Mouse (Mus musculus) heart, postnatal 0 days (tissue): ENCODE data around the gene Lmntd1. TPM values are rescaled to one million over a fixed set of nuclear protein-coding genes. Genes with fewer than 3 reads are reported as not detected.

ENCODE experiments used
- ATAC-seq: fragments of 200-750 bp; cut with Nextera tagmentation; 2 replicates; pipeline ENCODE4 v1.8.0; 2017; ENCODE audit warnings: low read depth, moderate number of reproducible peaks, moderate library complexity; ENCODE audit not compliant: insufficient read depth
- DNase-seq: peaks from one replicate; pipeline ENCODE4 v3.0.0-alpha.2; 2016; ENCODE audit warnings: low spot score
- H3K27ac ChIP-seq: fragments of 300-500 bp; sonication (generic); 2 replicates; pipeline ENCODE4 v1.5.1; 2014; ENCODE audit warnings: low read depth, mild to moderate bottlenecking
- H3K27me3 ChIP-seq: fragments of 300-500 bp; sonication (generic); 2 replicates; pipeline ENCODE4 v1.6.1; 2014; ENCODE audit warnings: low read length, mixed read lengths; ENCODE audit not compliant: control insufficient read depth, insufficient read depth
- H3K36me3 ChIP-seq: fragments of 300-500 bp; sonication (generic); replicated peaks from 2 replicates; pipeline ENCODE4 v1.6.1; 2014; ENCODE audit warnings: low read length, mixed read lengths; ENCODE audit not compliant: control insufficient read depth, insufficient read depth
- H3K4me1 ChIP-seq: fragments of 300-500 bp; sonication (generic); 2 replicates; pipeline ENCODE4 v1.6.1; 2014; ENCODE audit warnings: antibody characterized with exemption; ENCODE audit not compliant: control insufficient read depth, insufficient read depth
- H3K4me2 ChIP-seq: fragments of 300-500 bp; sonication (generic); 2 replicates; pipeline ENCODE4 v1.6.1; 2014; ENCODE audit warnings: low read depth, mild to moderate bottlenecking, low read length, moderate library complexity
- H3K4me3 ChIP-seq: fragments of 300-500 bp; sonication (generic); 2 replicates; pipeline ENCODE4 v1.5.1; 2014; ENCODE audit warnings: low read depth, low read length
- H3K9ac ChIP-seq: fragments of 300-500 bp; sonication (generic); replicated peaks from 2 replicates; pipeline ENCODE4 v1.6.1; 2014; ENCODE audit warnings: low read depth, low read length, mixed read lengths
- H3K9me3 ChIP-seq: fragments of 300-500 bp; sonication (generic); replicated peaks from 2 replicates; pipeline ENCODE4 v1.6.1; 2016; ENCODE audit warnings: low read length; ENCODE audit not compliant: control insufficient read depth
- CTCF ChIP-seq: IDR thresholded peaks from 2 replicates; pipeline ENCODE4 v1.5.1; 2016; ENCODE audit warnings: antibody characterized with exemption, control low read depth, low read depth
- EP300 ChIP-seq: IDR thresholded peaks from 2 replicates; pipeline ENCODE4 v1.6.1; 2016; ENCODE audit warnings: antibody characterized with exemption, low read depth
- WGBS: fragments of 180-500 bp; shearing (Covaris S2); extraction: QIAGEN DNeasy Blood & Tissue Kit; methylation state at CpG from one replicate; pipeline ENCODE4 v1.1.7; 2014; 5-methylcytosine and 5-hydroxymethylcytosine counted together
- polyA plus RNA-seq: library from polyadenylated mRNA; unstranded; fragments of >200 nt; fragmentation: Nextera tagmentation; extraction: Ambion mirVana; gene quantifications from 2 replicates; pipeline ENCODE4 v1.2.1, GENCODE M21; 2015
- total RNA-seq: library from RNA; depleted of rRNA; stranded (reverse); fragments of >200 nt; gene quantifications from 2 replicates; pipeline ENCODE4 v1.2.3, GENCODE M21; 2014; ENCODE audit warnings: low replicate concordance

Gene Lmntd1
- total and polyA plus RNA-seq, 2 experiments from 2014 or later: 4.5 to 9.8 TPM

- H3K27me3 ChIP-seq: no peaks in the 10 kb centered on the region
- TF ChIP-seq EP300 (no peak), CTCF (no peak)
- DNase-seq (no peak), ATAC-seq (no peak)
- H3K4me2 ChIP-seq: no peak overlapping the region
- 25% methylated on average over 1 of the region's 1 CpGs for WGBS
- H3K4me3 ChIP-seq: no peak overlapping the region
- no peaks in the 10 kb centered on the region for H3K36me3 ChIP-seq
- H3K4me1 ChIP-seq: no peaks in the 10 kb centered on the region
- no peak overlapping the region for H3K27ac ChIP-seq
- 0 out of 2 replicates have a peak, but pooled peaks cover 5% of the 10 kb centered on the region for H3K9me3 ChIP-seq
- H3K9ac ChIP-seq: no peak overlapping the region
Observed at GRCm38 (mm10) chr6:145352705-145353104, 261.4 kb downstream of the Lmntd1 start.

- Histone ChIP-seq H3K27me3 (no peaks in the 10 kb centered on the region), H3K27ac (no peak overlapping the region), H3K4me3 (no peak overlapping the region), H3K9ac (no peak overlapping the region), H3K4me1 (no peaks in the 10 kb centered on the region), H3K36me3 (no peaks in the 10 kb centered on the region), H3K4me2 (no peak overlapping the region), H3K9me3 (no peaks in the 10 kb centered on the region)
- no peak for DNase-seq
- TF ChIP-seq EP300: no peak
- peak; percentile 37 for TF ChIP-seq CTCF
- WGBS: 64% methylated on average over 9 of the region's 9 CpGs
- ATAC-seq: no peak
Observed at GRCm38 (mm10) chr6:145348196-145348915, 265.8 kb downstream of the Lmntd1 start.

- Histone ChIP-seq H3K9ac (no peak overlapping the region), H3K4me1 (no peaks in the 10 kb centered on the region), H3K4me2 (no peak overlapping the region), H3K27me3 (no peaks in the 10 kb centered on the region), H3K4me3 (no peak overlapping the region), H3K9me3 (no peaks in the 10 kb centered on the region), H3K27ac (no peak overlapping the region), H3K36me3 (no peaks in the 10 kb centered on the region)
- DNase-seq (no peak), ATAC-seq (no peak)
- 66% methylated on average over 6 of the region's 6 CpGs for WGBS
- TF ChIP-seq CTCF (no peak), EP300 (no peak)
Observed at GRCm38 (mm10) chr6:145347641-145348040, 266.5 kb downstream of the Lmntd1 start.

GRCm38 (mm10) chr6:145346789-145347557 lies 267.1 kb downstream of the Lmntd1 start:
- ATAC-seq: no peak

GRCm38 (mm10) chr6:145346305-145346704 lies 267.8 kb downstream of the Lmntd1 start:
- Histone ChIP-seq H3K27me3 (no peaks in the 10 kb centered on the region), H3K4me2 (no peak overlapping the region), H3K36me3 (no peaks in the 10 kb centered on the region), H3K27ac (no peak overlapping the region), H3K9me3 (no peaks in the 10 kb centered on the region), H3K4me1 (no peaks in the 10 kb centered on the region), H3K9ac (no peak overlapping the region), H3K4me3 (no peak overlapping the region)
- no peak for TF ChIP-seq EP300
- TF ChIP-seq CTCF: no peak
- 83% methylated on average over 8 of the region's 8 CpGs for WGBS
- DNase-seq (no peak), ATAC-seq (no peak)

More at GRCm38 (mm10) chr6:145346789-145347557, 267.1 kb downstream of the Lmntd1 start:
- H3K27me3 ChIP-seq: no peaks in the 10 kb centered on the region
- H3K4me2 ChIP-seq: no peak overlapping the region
- TF ChIP-seq EP300 (no peak), CTCF (no peak)
- H3K9me3 ChIP-seq: no peaks in the 10 kb centered on the region
- H3K36me3 ChIP-seq: no peaks in the 10 kb centered on the region
- H3K4me3 ChIP-seq: no peak overlapping the region
- H3K27ac ChIP-seq: no peak overlapping the region
- WGBS: 55% methylated on average over 11 of the region's 11 CpGs
- DNase-seq: no peak
- H3K4me1 ChIP-seq: no peaks in the 10 kb centered on the region
- H3K9ac ChIP-seq: no peak overlapping the region
